Comparison of ENCODE assay signal across 8 mouse cellular contexts in the genomic region with DNA sequence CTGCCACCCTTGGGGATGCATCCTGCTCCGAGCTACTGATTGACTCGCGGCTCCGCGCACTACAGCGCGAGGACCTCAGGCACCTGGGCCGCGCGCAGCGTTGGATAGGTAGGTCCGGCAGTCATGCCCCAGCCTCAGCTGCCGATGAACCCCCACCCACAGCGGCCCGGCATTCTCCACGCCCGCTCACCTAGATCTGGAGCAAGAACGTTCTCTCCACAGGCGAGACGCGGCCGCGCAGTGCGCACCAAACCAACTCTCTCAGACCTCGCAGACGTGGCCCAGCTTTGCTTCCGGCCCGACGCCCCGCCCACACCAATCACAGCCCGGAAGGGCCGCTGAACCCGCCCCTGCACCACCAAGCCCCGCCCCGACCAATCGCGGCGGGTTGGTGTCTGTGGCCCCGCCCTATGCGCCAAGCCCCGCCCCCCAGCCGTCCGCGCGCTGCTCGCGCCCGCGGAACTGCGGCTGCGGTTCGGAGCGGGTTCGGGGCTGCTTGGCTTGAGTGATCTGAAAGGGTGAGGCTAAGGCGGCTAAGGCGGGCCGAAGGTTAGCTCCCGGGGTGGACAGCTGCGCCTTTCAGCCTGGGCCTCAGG. TPM values are rescaled to one million over a fixed set of nuclear protein-coding genes. Genes with fewer than 3 reads are reported as not detected.
DNase-seq lines count a peak whose midpoint lies in the region; ATAC-seq lines count a peak whose summit lies in the region.

A gene (minus strand): TSS at position 303 of the 596 bp plus-strand sequence.
A gene (plus strand): TSS at position 452 of the 596 bp plus-strand sequence.

- peak; percentile 97 for ATAC-seq in intestine, embryonic 14.5 days (replicated peaks; ENCODE audit: low FRiP score, low TSS enrichment, low read depth)

- H3K9me3 ChIP-seq in intestine, embryonic 14.5 days (ENCODE audit: control insufficient read depth, low read length): no peaks in the 10 kb centered on the region

- peak within 1 kb of the TSS; percentile 99 for H3K4me2 ChIP-seq in intestine, embryonic 14.5 days (ENCODE audit: low read length)

- H3K9ac ChIP-seq in intestine, embryonic 14.5 days (ENCODE audit: low read length): peak within 1 kb of the TSS; percentile 52

- intact Hi-C loops in gastrocnemius, postnatal 14 days (cut with DNase I; ENCODE audit: low total_unique reads): no loop called here
- intact Hi-C loops in left cerebral cortex, postnatal 14 days (cut with DNase I): loop anchor here (2.0 kb wide), 1 partner anchor 105 kb away; a partner anchor contains a TSS

- peak within 1 kb of the TSS; percentile 71; the same call in 1 of the 2 replicates for H3K27ac ChIP-seq in intestine, embryonic 14.5 days (ENCODE audit: low read depth)

- H3K4me1 ChIP-seq in intestine, embryonic 14.5 days (replicated peaks; ENCODE audit: control insufficient read depth, insufficient read depth, low read length): peaks cover 15% of the 10 kb centered on the region

- under 1% methylated on average over 59 of the region's 59 CpGs for WGBS in intestine, embryonic 14.5 days

- H3K27me3 ChIP-seq in intestine, embryonic 14.5 days (replicated peaks; ENCODE audit: control insufficient read depth, insufficient read depth, low read length): 0 out of 2 replicates have a peak, but pooled peaks cover 2% of the 10 kb centered on the region

- peak; percentile 94 for DNase-seq in adipocyte (ENCODE audit: low spot score)
- DNase-seq in embryo, embryonic 10 days (ENCODE audit: low spot score): peak; percentile 93
- peak; percentile 98 for DNase-seq in gastrocnemius, postnatal 14 days
- DNase-seq in intestine, embryonic 14.5 days (ENCODE audit: low spot score): peak; percentile 97
- peak; percentile 96 to 97 for DNase-seq in left cerebral cortex, postnatal 14 days (ENCODE audit: low spot score in 2 of 2)
- DNase-seq in mesoderm, embryonic 11.5 days (ENCODE audit: low read depth, low spot score): peak; percentile 93
- DNase-seq in right cerebral cortex, postnatal 36 days (ENCODE audit: low spot score in 2 of 2): peak; percentile 94 to 95
- peak; percentile 96 for DNase-seq in yolk sac, embryonic 10.5 days (ENCODE audit: low spot score)

- peak within 1 kb of the TSS; percentile 73 for H3K4me3 ChIP-seq in intestine, embryonic 14.5 days (ENCODE audit: low read depth, low read length)

- peaks cover 15% of the 10 kb centered on the region for H3K36me3 ChIP-seq in intestine, embryonic 14.5 days (ENCODE audit: control insufficient read depth, insufficient read depth, low read length)

RNA-seq across cellular contexts. Expression of the first gene that starts in this region (rescaled TPM):
- 1 to 10 TPM; 5.7 to 6.4 TPM for total RNA-seq in gastrocnemius, postnatal 14 days (2021)
- polyA plus RNA-seq in intestine, embryonic 14.5 days (2014; fragmentation: Nextera tagmentation; extraction: Ambion mirVana): 32.3 and 34.0 TPM in 2 replicates
- total RNA-seq in left cerebral cortex, postnatal 14 days (2021): 10 to 100 TPM; 16.3 to 18.7 TPM

RNA-seq across cellular contexts. Expression of the second gene that starts in this region (rescaled TPM):
- total RNA-seq in gastrocnemius, postnatal 14 days (2021): under 1 TPM; 0.55 to 0.59 TPM
- polyA plus RNA-seq in intestine, embryonic 14.5 days (2014; fragmentation: Nextera tagmentation; extraction: Ambion mirVana): 2.4 and 4.2 TPM in 2 replicates
- 10 to 100 TPM; 35.3 to 35.6 TPM for total RNA-seq in left cerebral cortex, postnatal 14 days (2021)

Comparison
In these comparisons a context has a peak if more than half of its experiments do, and no peak if none do; other contexts are left out.
1. Peak in every context shown above with its lines: DNase-seq, ATAC-seq, H3K4me3 ChIP-seq and H3K27ac ChIP-seq.
2. RNA of the second gene that starts in this region (total RNA-seq): 35.3 to 35.6 TPM in left cerebral cortex, postnatal 14 days; 0.55 to 0.59 TPM in gastrocnemius, postnatal 14 days; every median in the first group is over 10 times any median in the second.